Mouse (Mus musculus) embryo, embryonic 10.5 days (tissue): ENCODE results near the gene S100a1.

Source experiments
- DNase-seq: peaks from one replicate; pipeline ENCODE4 v3.0.0-alpha.2; 2015; ENCODE audit warnings: low spot score

The S100a1 gene

DNA sequence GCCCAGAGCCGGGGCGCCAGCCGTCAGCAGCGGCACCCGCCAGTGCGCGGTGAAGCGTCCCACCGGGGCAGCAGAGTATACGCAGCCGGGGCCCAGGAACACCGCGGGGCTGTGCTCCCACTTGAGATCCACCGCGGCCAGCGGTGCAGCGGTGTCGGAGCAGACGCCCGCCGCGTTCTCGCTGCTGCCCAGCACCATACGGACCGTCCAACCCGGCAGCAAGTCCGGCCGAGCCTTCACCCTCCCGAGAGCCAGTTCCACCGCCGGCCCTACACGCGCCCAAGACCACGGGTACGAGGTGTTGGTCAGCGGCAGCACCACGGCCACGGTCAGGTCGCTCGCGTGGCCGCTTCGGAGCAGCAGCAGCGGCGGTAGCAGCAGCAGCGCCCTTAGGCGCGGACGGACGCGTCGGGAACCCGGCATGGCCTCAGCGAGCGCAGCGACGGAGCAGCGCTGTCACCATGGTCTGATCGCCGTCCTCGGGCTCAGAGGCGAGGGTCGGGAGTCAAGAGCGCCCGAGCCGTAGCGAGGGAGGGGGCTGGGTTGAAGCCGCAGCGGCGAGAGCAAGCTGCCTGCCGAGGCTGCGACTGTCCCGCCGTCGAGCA is 49.0 kb downstream of the S100a1 start:
- peak; percentile 50 for DNase-seq

DNA sequence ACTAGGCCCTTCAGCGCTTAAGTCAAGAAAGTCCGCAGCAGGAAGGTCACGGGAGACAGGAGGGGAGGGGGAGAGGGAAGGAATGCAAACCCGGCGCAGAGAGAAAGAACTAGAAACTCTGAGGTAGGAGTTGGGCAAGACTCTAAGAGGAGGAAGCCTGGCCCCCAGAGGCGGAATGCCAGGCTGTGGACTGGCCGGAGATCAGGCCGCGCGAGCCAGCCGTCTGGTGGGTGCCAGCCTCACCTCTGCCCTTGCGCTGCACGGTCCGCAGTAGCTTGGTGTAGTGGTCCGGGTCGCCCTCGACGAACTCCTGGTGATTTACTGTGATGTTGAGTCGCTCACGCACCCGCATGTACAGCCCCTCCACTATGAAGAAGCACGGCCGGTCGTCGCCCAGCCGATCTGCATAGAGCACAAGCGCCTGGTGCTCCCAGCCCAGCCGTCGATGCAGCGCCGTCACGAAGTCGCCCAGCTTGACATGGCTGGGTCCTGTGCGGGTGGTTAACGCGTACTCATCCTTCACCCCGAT is 49.6 kb downstream of the S100a1 start:
- peak; percentile 36 for DNase-seq

GRCm38 (mm10) chr3:90462579-90462978 is 51.6 kb downstream of the S100a1 start:
- peak; percentile 13 for DNase-seq

DNA sequence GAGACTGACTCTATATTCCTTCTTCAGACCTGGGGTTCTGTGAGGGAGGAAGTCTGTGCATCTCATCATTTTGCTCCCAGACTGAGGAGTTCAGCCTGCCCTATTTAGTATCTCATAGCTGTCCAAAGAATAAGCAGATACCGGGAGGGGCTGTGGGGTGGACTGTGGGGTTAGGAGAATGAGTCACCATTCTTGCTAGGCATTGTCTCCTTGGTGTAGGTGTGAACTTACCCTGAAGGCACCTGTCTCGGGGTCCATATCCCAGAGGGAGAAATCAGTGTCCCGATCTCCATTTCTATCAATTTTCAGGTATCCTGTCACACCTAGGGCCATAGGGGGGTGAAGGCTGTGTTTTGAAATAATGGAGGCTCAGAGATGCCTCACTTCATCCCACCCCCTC is 52.3 kb downstream of the S100a1 start:
- DNase-seq, result no peak
